Mouse (Mus musculus) CD4-positive helper T cell, adult 2 months (primary cell): ENCODE data around the gene Gm2001.
"Not testable (repeated sequence)": the region's sequence is repeated elsewhere in the genome, so short reads cannot be mapped to it uniquely, and the experiment has no call there.

Experiments used
- DNase-seq: peaks from one replicate; pipeline ENCODE4 v3.0.0-alpha.2; 2012; ENCODE audit warnings: low read depth, missing footprints, low spot score

Gene Gm2001

GRCm38 (mm10) chr12:87842239-87842638, at the start of gene Gm2001:
Gm2001 (minus strand) TSS chr12:87842339.
- not testable (repeated sequence) for DNase-seq

- not testable (repeated sequence) for DNase-seq
These were observed 31.6 kb upstream of the Gm2001 start, which contains the start of gene Gm2016 for GRCm38 (mm10) chr12:87873772-87874171. Gm2016 (plus strand) TSS chr12:87874072.

GRCm38 (mm10) chr12:87864048-87864447, 21.9 kb upstream of the Gm2001 start:
- not testable (repeated sequence) for DNase-seq

- not testable (repeated sequence) for DNase-seq
These were observed 21.5 kb upstream of the Gm2001 start for GRCm38 (mm10) chr12:87863638-87864037.

GRCm38 (mm10) chr12:87861740-87862692, 19.9 kb upstream of the Gm2001 start:
- peak; percentile 5 for DNase-seq

- not testable (repeated sequence) for DNase-seq
These were observed 13.9 kb upstream of the Gm2001 start for GRCm38 (mm10) chr12:87856067-87856466.

- not testable (repeated sequence) for DNase-seq
These were observed 8.5 kb upstream of the Gm2001 start for GRCm38 (mm10) chr12:87850657-87851056.

- DNase-seq, result not testable (repeated sequence)
These were observed 25.9 kb downstream of the Gm2001 start, which contains the start of gene BB287469 for GRCm38 (mm10) chr12:87816277-87816676. BB287469 (plus strand) TSS chr12:87816577.

- DNase-seq, result not testable (repeated sequence)
These were observed 44.2 kb downstream of the Gm2001 start for GRCm38 (mm10) chr12:87797971-87798370.

- DNase-seq, result not testable (repeated sequence)
These were observed 46.9 kb downstream of the Gm2001 start, which contains the start of gene Gm21936 for GRCm38 (mm10) chr12:87795212-87795611. Gm21936 (plus strand) TSS chr12:87795512.
